Mouse (Mus musculus) limb, embryonic 11.5 days (tissue): ENCODE measurements around the gene Ccdc181. TPM values are rescaled to one million over a fixed set of nuclear protein-coding genes. Genes with fewer than 3 reads are reported as not detected.

ENCODE experiments used
- ATAC-seq: fragments of 200-750 bp; cut with Nextera tagmentation; 2 replicates; pipeline ENCODE4 v1.8.0; 2017; ENCODE audit warnings: low read depth; ENCODE audit not compliant: insufficient number of reproducible peaks, low FRiP score, low TSS enrichment
- DNase-seq: peaks from one replicate; pipeline ENCODE4 v3.0.0-alpha.2; 2015; ENCODE audit warnings: low spot score
- H3K27ac ChIP-seq: fragments of 300-500 bp; sonication (generic); replicated peaks from 2 replicates; pipeline ENCODE4 v1.5.1; 2014; ENCODE audit warnings: low read depth, mild to moderate bottlenecking, low read length
- H3K27me3 ChIP-seq: fragments of 300-500 bp; sonication (generic); 2 replicates; pipeline ENCODE4 v1.6.1; 2014; ENCODE audit warnings: mild to moderate bottlenecking, low read length, mixed read lengths; ENCODE audit not compliant: control insufficient read depth, insufficient read depth
- H3K36me3 ChIP-seq: fragments of 300-500 bp; sonication (generic); 2 replicates; pipeline ENCODE4 v1.6.1; 2014; ENCODE audit warnings: mild to moderate bottlenecking, low read length, moderate library complexity, mixed read lengths; ENCODE audit not compliant: control insufficient read depth, insufficient read depth
- H3K4me1 ChIP-seq: fragments of 300-500 bp; sonication (generic); 2 replicates; pipeline ENCODE4 v1.6.1; 2014; ENCODE audit warnings: low read length, mixed read lengths; ENCODE audit not compliant: control insufficient read depth, insufficient read depth
- H3K4me2 ChIP-seq: fragments of 300-500 bp; sonication (generic); 2 replicates; pipeline ENCODE4 v1.6.1; 2014; ENCODE audit warnings: low read depth, mild to moderate bottlenecking, moderate library complexity; ENCODE audit not compliant: severe bottlenecking
- H3K4me3 ChIP-seq: fragments of 300-500 bp; sonication (generic); 2 replicates; pipeline ENCODE4 v1.5.1; 2014; ENCODE audit warnings: low read depth, low read length
- H3K9ac ChIP-seq: fragments of 300-500 bp; sonication (generic); 2 replicates; pipeline ENCODE4 v1.6.1; 2014; ENCODE audit warnings: mild to moderate bottlenecking, low read length
- H3K9me3 ChIP-seq: fragments of 300-500 bp; sonication (generic); 2 replicates; pipeline ENCODE4 v1.6.1; 2016; ENCODE audit warnings: low read length; ENCODE audit not compliant: control insufficient read depth
- WGBS: fragments of 180-500 bp; shearing (Covaris S2); extraction: QIAGEN DNeasy Blood & Tissue Kit; methylation state at CpG from one replicate; pipeline ENCODE4 v1.1.7; 2014; 5-methylcytosine and 5-hydroxymethylcytosine counted together
- polyA plus RNA-seq: library from polyadenylated mRNA; unstranded; fragments of >200 nt; fragmentation: Nextera tagmentation; extraction: Ambion mirVana; gene quantifications from 2 replicates; pipeline ENCODE4 v1.2.1, GENCODE M21; 2014

Gene Ccdc181
- polyA plus RNA-seq, 1 experiment from 2014 or later = 10.2 TPM

GRCm38 (mm10) chr1:164261553-164261952 is 13.8 kb upstream of the Ccdc181 start:
- no peaks in the 10 kb centered on the region for H3K27me3 ChIP-seq
- H3K4me1 ChIP-seq = no peaks in the 10 kb centered on the region
- WGBS = 92% methylated on average over 7 of the region's 7 CpGs

GRCm38 (mm10) chr1:164270941-164271340 is 4.4 kb upstream of the Ccdc181 start:
- no peaks in the 10 kb centered on the region for H3K36me3 ChIP-seq
- H3K27me3 ChIP-seq = no peaks in the 10 kb centered on the region
- no peak overlapping the region for H3K4me3 ChIP-seq
- H3K9ac ChIP-seq = no peak overlapping the region
- no peaks in the 10 kb centered on the region for H3K4me1 ChIP-seq
- no peak overlapping the region for H3K27ac ChIP-seq
- H3K9me3 ChIP-seq = no peaks in the 10 kb centered on the region
- DNase-seq (no peak), ATAC-seq (no peak)
- no peak overlapping the region for H3K4me2 ChIP-seq
- WGBS = 85% methylated on average over 7 of the region's 7 CpGs

More at GRCm38 (mm10) chr1:164261553-164261952, 13.8 kb upstream of the Ccdc181 start:
- Histone ChIP-seq H3K4me2 (no peak overlapping the region), H3K36me3 (0 out of 2 replicates have a peak, but pooled peaks cover 3% of the 10 kb centered on the region), H3K9ac (no peak overlapping the region), H3K27ac (no peak overlapping the region), H3K4me3 (no peak overlapping the region), H3K9me3 (no peaks in the 10 kb centered on the region)
- DNase-seq = no peak
- no peak for ATAC-seq

GRCm38 (mm10) chr1:164273659-164274058 is 1.7 kb upstream of the Ccdc181 start:
- no peak overlapping the region for H3K4me2 ChIP-seq
- WGBS = 12% methylated on average over 6 of the region's 6 CpGs
- peak; percentile 55 for ATAC-seq
- DNase-seq = peak; percentile 51
- no peak overlapping the region for H3K4me3 ChIP-seq
- H3K27me3 ChIP-seq = no peaks in the 10 kb centered on the region
- no peak overlapping the region for H3K9ac ChIP-seq
- H3K36me3 ChIP-seq = no peaks in the 10 kb centered on the region
- no peaks in the 10 kb centered on the region for H3K4me1 ChIP-seq
- H3K9me3 ChIP-seq = no peaks in the 10 kb centered on the region
- no peak overlapping the region for H3K27ac ChIP-seq

GRCm38 (mm10) chr1:164276552-164276951 is 1.2 kb downstream of the Ccdc181 start:
- 91% methylated on average over 3 of the region's 3 CpGs for WGBS
- Histone ChIP-seq H3K36me3 (no peaks in the 10 kb centered on the region), H3K27ac (no peak overlapping the region), H3K4me1 (no peaks in the 10 kb centered on the region), H3K4me2 (no peak overlapping the region), H3K9ac (no peak overlapping the region), H3K27me3 (no peaks in the 10 kb centered on the region), H3K4me3 (no peak overlapping the region), H3K9me3 (no peaks in the 10 kb centered on the region)
- DNase-seq (no peak), ATAC-seq (no peak)

- no peaks in the 10 kb centered on the region for H3K36me3 ChIP-seq
- no peaks in the 10 kb centered on the region for H3K4me1 ChIP-seq
- H3K27ac ChIP-seq = no peak overlapping the region
- 59% methylated on average over 4 of the region's 4 CpGs for WGBS
- H3K9ac ChIP-seq = no peak overlapping the region
- no peaks in the 10 kb centered on the region for H3K9me3 ChIP-seq
- H3K4me3 ChIP-seq = no peak overlapping the region
- ATAC-seq (no peak), DNase-seq (no peak)
- H3K27me3 ChIP-seq = no peaks in the 10 kb centered on the region
- no peak overlapping the region for H3K4me2 ChIP-seq
Measured at GRCm38 (mm10) chr1:164279332-164279731, 3.9 kb downstream of the Ccdc181 start.

- WGBS = 94% methylated on average over 3 of the region's 3 CpGs
- no peak overlapping the region for H3K27ac ChIP-seq
- H3K9me3 ChIP-seq = no peaks in the 10 kb centered on the region
- H3K27me3 ChIP-seq = no peaks in the 10 kb centered on the region
- no peak for DNase-seq
- no peak overlapping the region for H3K4me2 ChIP-seq
- ATAC-seq = no peak
- no peaks in the 10 kb centered on the region for H3K4me1 ChIP-seq
- no peak overlapping the region for H3K9ac ChIP-seq
- no peak overlapping the region for H3K4me3 ChIP-seq
- no peaks in the 10 kb centered on the region for H3K36me3 ChIP-seq
Measured at GRCm38 (mm10) chr1:164284007-164284406, 8.6 kb downstream of the Ccdc181 start.

GRCm38 (mm10) chr1:164287406-164287805 is 12.0 kb downstream of the Ccdc181 start:
- Histone ChIP-seq H3K36me3 (0 out of 2 replicates have a peak, but pooled peaks cover 3% of the 10 kb centered on the region), H3K9me3 (no peaks in the 10 kb centered on the region), H3K4me2 (no peak overlapping the region), H3K27ac (no peak overlapping the region), H3K27me3 (no peaks in the 10 kb centered on the region), H3K9ac (no peak overlapping the region), H3K4me3 (no peak overlapping the region), H3K4me1 (no peaks in the 10 kb centered on the region)
- DNase-seq = no peak
- ATAC-seq = no peak
- whole genome bisulfite sequencing = 71% methylated on average over 15 of the region's 15 CpGs

GRCm38 (mm10) chr1:164292040-164292439 is 16.7 kb downstream of the Ccdc181 start:
- WGBS = 92% methylated on average over 5 of the region's 5 CpGs
- ATAC-seq = no peak

GRCm38 (mm10) chr1:164294071-164294470 is 18.7 kb downstream of the Ccdc181 start:
- Histone ChIP-seq H3K9me3 (no peaks in the 10 kb centered on the region), H3K4me1 (no peaks in the 10 kb centered on the region), H3K4me2 (no peak overlapping the region), H3K27me3 (no peaks in the 10 kb centered on the region), H3K27ac (no peak overlapping the region), H3K9ac (no peak overlapping the region), H3K36me3 (peaks cover 11% of the 10 kb centered on the region; the same call in 1 of the 2 replicates), H3K4me3 (no peak overlapping the region)
- WGBS = 95% methylated on average over 6 of the region's 6 CpGs
- DNase-seq (no peak), ATAC-seq (no peak)

More at GRCm38 (mm10) chr1:164292040-164292439, 16.7 kb downstream of the Ccdc181 start:
- Histone ChIP-seq H3K4me2 (no peak overlapping the region), H3K27ac (no peak overlapping the region), H3K36me3 (peaks cover 6% of the 10 kb centered on the region; the same call in 1 of the 2 replicates), H3K27me3 (no peaks in the 10 kb centered on the region), H3K9me3 (no peaks in the 10 kb centered on the region), H3K4me1 (no peaks in the 10 kb centered on the region), H3K9ac (no peak overlapping the region), H3K4me3 (no peak overlapping the region)
- no peak for DNase-seq
